Mouse (Mus musculus): ENCODE data around the gene Klk1b5. TPM values are rescaled to one million over a fixed set of nuclear protein-coding genes. Genes with fewer than 3 reads are reported as not detected.
"Not testable (repeated sequence)": the region's sequence is repeated elsewhere in the genome, so short reads cannot be mapped to it uniquely, and the experiment has no call there.

Klk1b5 gene
- not detected for total RNA-seq (2018; cell fraction: chromatin; rRNA removed)
- not detected for total RNA-seq (2018; cell fraction: cytosol; rRNA removed)
- total RNA-seq (2018; cell fraction: nucleus; rRNA removed) = not detected
- polyA plus RNA-seq (2018) = not detected in 3 replicates

- no peak within 1 kb of the TSS for H3K4me3 ChIP-seq (ENCODE audit: inconsistent target)
- no peak within 1 kb of the TSS for H3K27ac ChIP-seq
- no peaks in the 10 kb centered on the region for H3K79me2 ChIP-seq (ENCODE audit: inconsistent target)
- H3K36me3 ChIP-seq (ENCODE audit: inconsistent target) = no peaks in the 10 kb centered on the region
- WGBS (ENCODE audit: missing documents) = 90% methylated on average over 1 of the region's 1 CpGs
Observed at GRCm38 (mm10) chr7:44215645-44216044, at the start of gene Klk1b5. TSS of gene Klk1b5 (plus strand) at chr7:44215945.

GRCm38 (mm10) chr7:44179299-44180045 is 36.3 kb upstream of the Klk1b5 start:
- H3K4me3 ChIP-seq (ENCODE audit: inconsistent target) = no peak overlapping the region
- WGBS (ENCODE audit: missing documents) = 79% methylated on average over 9 of the region's 9 CpGs
- no peaks in the 10 kb centered on the region for H3K36me3 ChIP-seq (ENCODE audit: inconsistent target)
- H3K27ac ChIP-seq = no peak overlapping the region
- no peaks in the 10 kb centered on the region for H3K79me2 ChIP-seq (ENCODE audit: inconsistent target)

- not testable (repeated sequence) for H3K27ac ChIP-seq; H3K79me2 ChIP-seq (ENCODE audit: inconsistent target); H3K36me3 ChIP-seq (ENCODE audit: inconsistent target); H3K4me3 ChIP-seq (ENCODE audit: inconsistent target)
- WGBS (ENCODE audit: missing documents) = 82% methylated on average over 8 of the region's 8 CpGs
Observed at GRCm38 (mm10) chr7:44186516-44186915, 29.2 kb upstream of the Klk1b5 start.

- not testable (repeated sequence) for H3K4me3 ChIP-seq (ENCODE audit: inconsistent target); H3K27ac ChIP-seq
Observed at GRCm38 (mm10) chr7:44187936-44188335, 27.8 kb upstream of the Klk1b5 start, which contains the start of gene Klk1b24. TSS of gene Klk1b24 (plus strand) at chr7:44188236.

GRCm38 (mm10) chr7:44193466-44193865 is 22.3 kb upstream of the Klk1b5 start:
- H3K27ac ChIP-seq; H3K79me2 ChIP-seq (ENCODE audit: inconsistent target); H3K4me3 ChIP-seq (ENCODE audit: inconsistent target); H3K36me3 ChIP-seq (ENCODE audit: inconsistent target): not testable (repeated sequence)
- WGBS (ENCODE audit: missing documents) = 92% methylated on average over 1 of the region's 1 CpGs

More at GRCm38 (mm10) chr7:44187936-44188335, 27.8 kb upstream of the Klk1b5 start, which contains the start of gene Klk1b24:
- H3K36me3 ChIP-seq (ENCODE audit: inconsistent target); H3K79me2 ChIP-seq (ENCODE audit: inconsistent target): not testable (repeated sequence)

- Histone ChIP-seq H3K79me2 (ENCODE audit: inconsistent target) (no peaks in the 10 kb centered on the region), H3K36me3 (ENCODE audit: inconsistent target) (no peaks in the 10 kb centered on the region), H3K27ac (no peak within 1 kb of the TSS), H3K4me3 (ENCODE audit: inconsistent target) (no peak within 1 kb of the TSS)
- 66% methylated on average over 3 of the region's 3 CpGs for WGBS (ENCODE audit: missing documents)
Observed at GRCm38 (mm10) chr7:44197891-44198290, 17.9 kb upstream of the Klk1b5 start, which contains the start of gene Klk1b3. TSS of gene Klk1b3 (plus strand) at chr7:44198191.

- not testable (repeated sequence) for H3K36me3 ChIP-seq (ENCODE audit: inconsistent target); H3K27ac ChIP-seq; H3K4me3 ChIP-seq (ENCODE audit: inconsistent target); H3K79me2 ChIP-seq (ENCODE audit: inconsistent target)
- WGBS (ENCODE audit: missing documents) = 30% methylated on average over 3 of the region's 3 CpGs
Observed at GRCm38 (mm10) chr7:44207135-44207534, 8.6 kb upstream of the Klk1b5 start, which contains the start of gene Klk1b4. TSS of gene Klk1b4 (plus strand) at chr7:44207435.

- Histone ChIP-seq H3K36me3 (ENCODE audit: inconsistent target) (no peaks in the 10 kb centered on the region), H3K27ac (no peak overlapping the region), H3K4me3 (ENCODE audit: inconsistent target) (no peak overlapping the region), H3K79me2 (ENCODE audit: inconsistent target) (no peaks in the 10 kb centered on the region)
- 83% methylated on average over 3 of the region's 3 CpGs for WGBS (ENCODE audit: missing documents)
Observed at GRCm38 (mm10) chr7:44208307-44208706, 7.4 kb upstream of the Klk1b5 start.

- WGBS (ENCODE audit: missing documents) = 65% methylated on average over 4 of the region's 10 CpGs
- not testable (repeated sequence) for H3K27ac ChIP-seq; H3K4me3 ChIP-seq (ENCODE audit: inconsistent target); H3K79me2 ChIP-seq (ENCODE audit: inconsistent target); H3K36me3 ChIP-seq (ENCODE audit: inconsistent target)
Observed at GRCm38 (mm10) chr7:44221601-44222000, 5.9 kb downstream of the Klk1b5 start.

- 87% methylated on average over 6 of the region's 6 CpGs for WGBS (ENCODE audit: missing documents)
- H3K79me2 ChIP-seq (ENCODE audit: inconsistent target); H3K36me3 ChIP-seq (ENCODE audit: inconsistent target): not testable (repeated sequence)
Observed at GRCm38 (mm10) chr7:44222335-44222734, 6.6 kb downstream of the Klk1b5 start.

GRCm38 (mm10) chr7:44225076-44225475 is 9.3 kb downstream of the Klk1b5 start, which contains the start of gene Klk1:
TSS of gene Klk1 (plus strand) at chr7:44225360.
- no peaks in the 10 kb centered on the region for H3K36me3 ChIP-seq (ENCODE audit: inconsistent target)
- H3K79me2 ChIP-seq (ENCODE audit: inconsistent target) = no peaks in the 10 kb centered on the region
- H3K27ac ChIP-seq = no peak within 1 kb of the TSS
- no peak within 1 kb of the TSS for H3K4me3 ChIP-seq (ENCODE audit: inconsistent target)
- 38% methylated on average over 1 of the region's 1 CpGs for WGBS (ENCODE audit: missing documents)

More at GRCm38 (mm10) chr7:44222335-44222734, 6.6 kb downstream of the Klk1b5 start:
- H3K27ac ChIP-seq; H3K4me3 ChIP-seq (ENCODE audit: inconsistent target): not testable (repeated sequence)

GRCm38 (mm10) chr7:44235909-44236308 is 20.2 kb downstream of the Klk1b5 start, which contains the start of gene Gm36864:
TSS of gene Gm36864 (plus strand) at chr7:44236177.
- WGBS (ENCODE audit: missing documents) = 60% methylated on average over 2 of the region's 3 CpGs
- Histone ChIP-seq H3K79me2 (ENCODE audit: inconsistent target) (no peaks in the 10 kb centered on the region), H3K4me3 (ENCODE audit: inconsistent target) (no peak within 1 kb of the TSS), H3K27ac (no peak within 1 kb of the TSS), H3K36me3 (ENCODE audit: inconsistent target) (no peaks in the 10 kb centered on the region)

GRCm38 (mm10) chr7:44239913-44240312 is 24.2 kb downstream of the Klk1b5 start:
- Histone ChIP-seq H3K36me3 (ENCODE audit: inconsistent target) (no peaks in the 10 kb centered on the region), H3K27ac (no peak overlapping the region), H3K4me3 (ENCODE audit: inconsistent target) (no peak overlapping the region), H3K79me2 (ENCODE audit: inconsistent target) (no peaks in the 10 kb centered on the region)
- WGBS (ENCODE audit: missing documents) = 59% methylated on average over 2 of the region's 2 CpGs

GRCm38 (mm10) chr7:44240712-44241111 is 25.0 kb downstream of the Klk1b5 start:
- H3K79me2 ChIP-seq (ENCODE audit: inconsistent target) = peaks cover under 1% of the 10 kb centered on the region; the same call in 1 of the 2 replicates
- H3K27ac ChIP-seq = no peak overlapping the region
- no peak overlapping the region for H3K4me3 ChIP-seq (ENCODE audit: inconsistent target)
- H3K36me3 ChIP-seq (ENCODE audit: inconsistent target) = no peaks in the 10 kb centered on the region
- 67% methylated on average over 1 of the region's 1 CpGs for WGBS (ENCODE audit: missing documents)

- 72% methylated on average over 2 of the region's 2 CpGs for WGBS (ENCODE audit: missing documents)
Observed at GRCm38 (mm10) chr7:44241163-44241562, 25.4 kb downstream of the Klk1b5 start.

More at GRCm38 (mm10) chr7:44241163-44241562, 25.4 kb downstream of the Klk1b5 start:
- no peak overlapping the region for H3K4me3 ChIP-seq (ENCODE audit: inconsistent target)
- peaks cover 5% of the 10 kb centered on the region; the same call in 1 of the 2 replicates for H3K79me2 ChIP-seq (ENCODE audit: inconsistent target)
- H3K36me3 ChIP-seq (ENCODE audit: inconsistent target) = no peaks in the 10 kb centered on the region
- H3K27ac ChIP-seq = no peak overlapping the region
